Mouse (Mus musculus) layer of hippocampus, adult 9-11 months (tissue): ENCODE results near the gene Fbxl3.

Source experiments
- DNase-seq: peaks from one replicate; pipeline ENCODE4 v3.0.0; 2022

Fbxl3 gene

DNA sequence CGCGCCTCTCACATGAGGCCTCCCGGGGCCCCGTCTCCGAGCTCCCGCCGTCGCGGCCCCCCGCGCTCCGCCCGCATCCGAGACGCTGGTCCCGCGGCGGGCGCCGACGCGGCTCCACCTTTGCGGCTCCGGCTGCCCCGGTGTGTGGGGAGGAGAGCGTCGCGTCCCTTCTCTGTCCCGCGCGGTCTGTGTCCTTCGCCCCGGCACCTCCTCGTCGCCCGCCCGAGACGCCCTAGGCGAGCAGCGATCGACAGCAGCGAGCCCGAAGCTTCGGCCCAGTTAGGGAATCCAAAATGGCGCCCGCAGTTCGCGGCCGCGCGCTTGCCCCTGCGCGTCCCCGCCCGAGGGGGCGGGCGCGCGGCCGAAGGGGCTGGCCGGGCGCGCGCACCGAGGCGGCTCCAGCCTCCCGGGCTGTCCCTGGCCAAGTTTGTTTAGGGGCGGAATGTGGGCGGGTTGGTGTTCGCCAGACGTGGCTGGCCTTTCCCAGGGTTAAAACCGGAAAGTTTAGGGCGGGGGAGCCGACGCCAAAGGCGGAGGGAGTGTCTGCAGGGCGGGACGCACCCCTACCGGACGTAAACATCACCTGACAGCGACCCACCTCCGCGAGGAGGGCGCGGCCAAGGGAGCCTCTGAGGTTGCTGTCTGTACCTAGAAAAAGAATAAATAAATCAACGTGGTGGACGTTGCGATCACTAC is at the start of gene Fbxl3:
Gene Fbxl3 (minus strand): TSS at position 329 of the 696 bp plus-strand sequence.
- DNase-seq = peak; percentile 91

DNA sequence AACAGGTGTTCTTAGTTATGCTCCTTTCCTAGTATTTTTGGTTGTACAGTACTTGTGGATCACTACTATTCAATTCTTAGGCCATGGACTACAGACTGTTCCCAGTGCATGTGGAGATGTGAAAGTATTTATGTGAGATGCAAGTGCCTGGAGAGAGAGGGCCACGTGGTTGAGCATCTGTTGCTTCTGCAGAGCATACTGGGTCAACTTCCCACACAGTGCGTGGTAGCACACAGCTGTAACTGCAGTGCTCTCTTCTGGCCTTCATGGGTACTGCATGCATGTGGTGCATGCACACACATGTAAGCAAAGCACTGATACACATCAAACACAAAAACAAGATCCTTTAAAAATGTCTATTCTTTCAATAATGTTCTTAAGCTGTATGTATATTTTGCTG is 32.6 kb upstream of the Fbxl3 start:
- DNase-seq = peak; percentile 49

DNA sequence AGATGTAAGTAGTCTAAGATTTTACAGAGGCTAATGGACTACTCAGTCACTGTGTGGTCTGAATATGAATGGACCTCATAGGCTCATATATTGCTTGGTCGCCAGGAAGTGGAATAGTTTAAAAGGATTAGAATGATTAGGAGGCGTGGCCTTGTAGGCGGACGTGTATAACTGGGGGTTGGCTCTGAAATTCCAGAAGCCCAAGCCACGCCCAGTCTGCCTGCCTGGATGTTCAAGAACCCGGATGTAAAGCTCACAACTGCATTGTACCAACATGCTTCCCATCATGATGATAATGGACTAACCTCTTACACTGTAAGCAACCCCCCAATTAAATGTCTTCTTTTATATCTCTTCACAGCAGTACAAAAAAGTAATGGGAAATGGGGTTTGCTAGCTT is 26.4 kb upstream of the Fbxl3 start:
- no peak for DNase-seq

DNA sequence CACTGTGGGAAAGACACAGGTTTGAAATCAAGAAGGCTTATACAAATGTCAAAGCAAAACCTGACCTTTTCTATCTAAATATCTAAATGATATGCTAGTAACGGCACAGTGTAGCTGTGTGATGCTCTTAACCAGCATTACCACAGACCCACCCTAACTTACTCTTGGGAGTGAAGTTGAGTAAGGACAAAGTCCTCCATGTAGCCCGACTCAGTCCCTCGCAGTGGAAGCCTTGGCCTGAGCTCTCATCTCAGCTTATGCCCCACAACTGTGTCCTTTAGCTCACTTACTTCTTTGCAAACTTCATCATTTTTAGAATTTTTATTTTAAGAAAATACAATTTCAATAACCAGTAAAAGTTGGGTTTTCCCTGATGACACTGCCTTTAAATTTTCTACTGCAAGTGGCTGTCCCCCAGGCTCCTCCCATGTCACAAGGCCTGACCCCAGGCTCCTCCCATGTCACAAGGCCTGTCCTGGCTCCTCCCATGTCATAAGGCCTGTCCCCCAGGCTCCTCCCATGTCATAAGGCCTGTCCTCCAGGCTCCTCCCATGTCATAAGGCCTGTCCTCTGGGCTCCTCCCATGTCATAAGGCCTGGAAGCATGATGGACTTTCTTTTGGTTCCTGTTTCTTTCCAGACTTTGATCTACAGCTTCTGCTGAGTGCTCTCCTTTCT is 15.8 kb upstream of the Fbxl3 start:
- DNase-seq = no peak

DNA sequence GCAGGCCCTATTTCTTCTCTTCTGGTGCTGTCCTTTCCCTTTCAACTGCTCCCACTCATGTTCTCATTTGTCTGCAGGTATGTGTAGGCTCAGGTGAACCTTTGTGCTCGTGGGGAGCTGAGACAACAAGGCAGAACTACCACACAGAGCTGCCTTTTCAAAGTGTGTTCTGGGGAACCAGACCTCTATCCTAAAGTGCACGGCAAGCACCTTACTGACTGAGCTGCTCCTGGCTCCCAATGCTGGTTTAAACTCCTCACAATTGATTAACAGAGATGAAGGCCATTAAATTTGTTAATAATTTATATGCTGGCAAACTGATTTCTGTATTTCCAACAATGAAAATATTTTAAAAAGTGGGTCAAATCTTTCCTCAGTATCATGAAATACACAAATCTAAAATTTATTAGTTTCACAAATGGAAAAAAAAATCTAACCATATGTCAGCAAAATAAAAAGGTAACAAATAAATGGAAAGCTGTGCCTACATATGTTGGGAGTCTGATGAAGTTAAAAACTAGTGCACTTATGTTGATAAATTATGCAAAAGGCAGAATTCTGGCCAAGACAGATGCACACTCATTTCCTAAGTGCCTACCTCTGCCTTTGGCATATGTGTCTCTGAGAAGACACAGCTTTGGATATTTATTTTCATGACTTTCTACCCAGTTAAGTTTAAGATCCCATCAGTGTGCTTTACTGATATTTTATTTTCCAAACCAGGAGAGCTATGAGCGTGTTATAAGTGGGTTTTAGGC is 13.4 kb upstream of the Fbxl3 start:
- no peak for DNase-seq

DNA sequence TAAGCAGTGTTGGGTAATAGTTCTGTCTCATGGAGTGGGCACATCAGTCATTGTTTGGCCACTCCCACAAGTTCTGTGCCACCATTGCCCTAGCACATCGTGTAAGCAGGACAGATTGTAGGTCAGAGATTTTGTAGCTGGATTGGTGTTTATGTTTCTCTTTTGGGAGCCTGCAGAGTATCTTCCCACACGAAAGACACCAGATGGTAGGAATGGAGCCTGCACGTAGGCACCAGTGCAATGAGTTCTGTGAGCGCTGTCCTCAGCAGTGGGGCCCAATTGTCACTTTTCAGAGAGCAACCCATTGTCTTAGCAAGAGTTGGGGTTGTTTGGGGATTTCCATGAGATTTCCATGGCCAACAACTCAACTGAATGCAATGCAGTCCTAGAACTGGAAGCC is 10.6 kb upstream of the Fbxl3 start:
- DNase-seq = peak; percentile 70

DNA sequence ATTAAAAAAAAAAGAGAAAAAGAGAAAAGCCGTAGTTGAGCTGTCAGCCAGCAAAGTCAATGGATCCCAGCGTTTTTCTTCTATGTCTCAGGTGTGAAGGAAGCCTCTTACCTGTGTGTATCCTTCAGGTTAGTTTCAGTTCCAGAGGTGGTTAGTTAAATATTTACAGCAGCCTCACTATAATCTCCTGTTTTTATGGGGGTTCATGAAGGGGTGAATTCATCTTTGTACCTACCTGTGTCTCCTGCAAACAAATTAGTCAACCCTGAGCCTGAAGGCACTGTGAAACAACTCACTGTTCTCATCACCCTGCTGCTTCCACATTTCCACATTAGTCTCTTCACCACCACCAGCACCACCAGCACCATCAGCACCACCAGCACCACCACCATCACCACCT is 6.9 kb upstream of the Fbxl3 start:
- DNase-seq = no peak

DNA sequence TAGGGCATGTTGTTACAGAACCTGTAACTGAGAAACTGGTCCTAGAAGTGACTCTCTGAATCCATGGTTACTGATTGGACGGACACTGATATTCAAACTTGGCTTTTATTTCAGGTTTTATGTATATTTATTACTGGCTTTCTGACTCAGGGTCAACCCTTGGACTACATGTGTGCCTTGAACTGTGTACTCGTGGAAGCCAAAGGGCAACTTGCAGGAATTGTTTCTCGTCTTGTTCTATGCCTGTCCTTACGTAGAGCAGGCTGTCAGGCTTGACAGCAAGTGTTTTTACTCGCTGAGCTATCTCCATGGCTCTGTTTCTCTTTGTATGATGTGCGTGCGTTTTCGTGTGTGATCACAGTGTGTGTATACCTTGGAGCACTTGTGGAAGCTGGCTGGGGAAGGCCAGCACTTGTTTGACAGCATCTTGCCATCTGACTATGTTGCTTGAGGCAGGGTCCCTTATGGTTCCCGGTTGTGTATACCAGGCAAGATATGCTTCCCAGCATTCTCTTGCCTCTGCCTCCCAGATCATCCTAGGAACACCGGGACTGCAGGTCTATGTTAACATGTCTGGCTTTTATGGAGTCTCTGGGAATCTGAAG is 3.5 kb upstream of the Fbxl3 start:
- no peak for DNase-seq

DNA sequence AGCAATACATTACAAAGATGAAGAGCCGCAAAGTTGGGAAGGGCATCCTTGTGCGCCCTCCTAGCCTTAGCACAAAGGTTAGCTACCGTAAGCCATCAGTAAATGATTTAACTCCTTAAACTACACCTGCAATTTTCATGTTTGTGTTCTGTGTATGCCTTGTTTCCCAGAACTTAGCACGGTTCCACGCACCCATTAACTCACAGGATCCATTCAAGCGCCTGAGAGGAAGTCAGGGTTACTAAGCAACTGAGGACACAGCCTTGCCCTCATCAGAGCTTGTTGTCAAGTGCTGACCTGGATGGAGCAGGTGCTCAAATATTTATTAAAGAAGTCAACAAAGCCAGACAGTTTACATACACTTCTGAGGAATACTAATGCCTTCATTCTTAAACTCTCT is 2.9 kb upstream of the Fbxl3 start:
- DNase-seq = no peak

DNA sequence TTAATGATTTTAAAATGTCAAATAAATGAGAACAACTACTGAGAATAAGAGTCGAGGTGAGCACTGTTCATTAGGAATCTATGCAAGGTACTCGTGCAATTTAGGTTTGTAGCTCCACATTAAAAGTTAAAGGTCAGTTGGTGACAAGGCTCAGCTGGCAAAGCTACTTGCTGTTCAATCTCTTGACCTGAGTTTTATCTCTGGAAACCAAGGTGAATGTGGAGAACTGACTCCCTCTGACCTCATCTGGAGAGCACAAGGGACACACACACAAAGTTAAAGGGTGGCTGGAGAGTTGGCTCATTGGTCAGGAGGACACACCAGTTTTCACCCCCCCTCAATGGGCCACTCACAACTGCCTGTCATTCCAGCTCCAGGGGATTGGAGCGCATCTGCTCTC is 1.8 kb upstream of the Fbxl3 start:
- no peak for DNase-seq

DNA sequence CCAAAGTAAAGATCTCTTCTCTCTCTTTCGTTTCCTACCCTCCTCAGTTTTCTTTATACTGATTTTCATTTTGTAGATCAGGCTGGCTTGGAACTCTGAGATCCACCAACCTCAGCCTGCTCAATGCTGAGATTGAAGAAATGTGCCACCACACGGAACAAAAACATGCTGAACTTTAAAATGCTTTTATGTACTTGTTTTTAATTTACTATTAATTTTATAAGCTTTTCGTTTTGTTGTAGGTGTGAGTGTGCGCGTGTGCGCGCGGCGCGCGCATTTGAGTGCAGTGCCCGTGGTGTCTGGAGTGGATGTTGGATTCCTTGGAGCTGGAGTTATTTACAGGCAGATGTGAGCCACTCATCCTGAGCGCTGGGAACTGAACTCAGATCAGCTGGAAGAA is 930 bp upstream of the Fbxl3 start:
- no peak for DNase-seq

DNA sequence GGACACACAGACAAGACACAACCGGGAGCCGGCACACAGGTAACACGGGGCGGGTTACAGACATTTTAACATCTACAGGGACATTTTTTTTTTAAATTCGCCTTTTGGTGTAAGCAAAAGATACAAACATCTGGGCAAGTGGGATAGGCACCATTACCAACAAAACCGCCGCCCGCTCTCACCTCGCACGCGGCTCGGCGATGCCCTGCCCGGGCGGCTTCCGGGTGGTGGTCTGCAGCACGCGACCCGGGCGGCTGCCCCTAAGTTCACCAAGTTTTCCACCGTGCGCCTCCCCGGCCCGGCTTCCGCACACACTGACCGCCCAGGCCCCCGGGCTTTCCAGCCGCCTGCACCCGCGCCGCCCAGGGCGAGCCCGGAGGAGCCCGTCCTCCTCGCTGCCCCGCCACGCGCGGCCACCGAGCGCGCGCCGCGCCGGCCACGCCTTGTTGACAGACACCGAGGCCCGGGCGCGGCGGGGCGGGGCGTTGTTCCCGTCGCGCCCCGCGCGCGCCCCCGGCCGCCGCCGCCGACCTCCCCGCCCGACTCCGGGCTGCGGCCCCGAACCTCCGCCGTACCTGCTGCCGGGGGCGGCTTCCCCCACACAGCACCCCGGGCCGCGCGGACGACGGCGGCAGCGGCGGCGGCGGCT is 655 bp downstream of the Fbxl3 start:
- DNase-seq = peak; percentile 85

DNA sequence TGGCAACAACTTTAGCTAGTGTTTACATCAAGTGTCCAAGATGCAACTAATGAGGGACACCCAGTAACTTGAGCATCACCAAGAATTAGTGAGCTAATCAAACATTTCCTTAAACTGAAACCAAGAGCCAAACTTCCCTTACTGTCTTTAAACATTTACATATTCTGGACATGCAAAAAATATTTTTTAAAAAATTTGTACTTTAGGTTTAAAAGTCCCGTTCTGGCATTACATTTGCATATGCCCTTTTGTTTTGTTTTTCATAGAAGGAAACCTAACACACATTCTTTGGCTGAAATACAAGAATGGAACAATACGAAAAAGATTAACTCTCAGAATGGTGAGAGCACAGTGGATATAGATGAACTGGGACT is 1.2 kb downstream of the Fbxl3 start:
- no peak for DNase-seq

DNA sequence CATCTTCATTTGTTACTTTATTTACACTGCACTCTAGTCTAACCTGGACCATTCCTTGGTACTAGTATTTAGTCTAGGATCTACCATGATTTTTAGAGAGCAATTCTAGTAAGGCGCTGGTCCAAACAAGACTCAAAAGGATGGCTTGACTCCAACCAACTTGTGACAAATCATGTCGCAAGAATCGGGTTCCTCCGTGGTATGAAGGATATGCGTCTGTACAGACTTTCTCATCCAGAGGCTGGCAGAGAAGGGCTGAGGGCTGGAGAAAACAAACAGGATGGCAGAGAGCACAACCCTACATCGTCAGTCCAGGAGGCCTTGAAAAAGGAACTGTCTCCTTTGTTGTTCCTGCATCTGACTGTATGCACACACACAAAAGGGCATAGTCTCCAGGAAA is 2.7 kb downstream of the Fbxl3 start:
- DNase-seq = no peak

DNA sequence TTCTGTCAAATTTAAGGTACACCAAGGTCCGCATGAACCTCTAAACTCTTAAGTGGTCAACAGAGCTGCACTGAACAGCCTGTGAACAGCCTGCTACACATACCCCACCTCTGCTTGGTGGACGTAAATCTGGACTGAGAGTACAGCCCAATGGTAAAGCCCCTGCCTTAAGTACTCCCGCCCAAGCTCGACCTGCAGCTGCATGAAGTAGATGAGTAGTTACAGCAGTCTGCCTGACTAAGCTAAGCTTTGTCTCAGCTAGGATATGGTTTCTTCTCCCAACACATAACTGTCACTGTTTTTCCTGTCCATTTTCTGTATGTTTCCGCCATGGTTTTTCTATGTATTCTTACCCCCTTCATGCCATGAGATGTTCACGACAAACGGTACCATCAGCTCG is 3.5 kb downstream of the Fbxl3 start:
- no peak for DNase-seq

DNA sequence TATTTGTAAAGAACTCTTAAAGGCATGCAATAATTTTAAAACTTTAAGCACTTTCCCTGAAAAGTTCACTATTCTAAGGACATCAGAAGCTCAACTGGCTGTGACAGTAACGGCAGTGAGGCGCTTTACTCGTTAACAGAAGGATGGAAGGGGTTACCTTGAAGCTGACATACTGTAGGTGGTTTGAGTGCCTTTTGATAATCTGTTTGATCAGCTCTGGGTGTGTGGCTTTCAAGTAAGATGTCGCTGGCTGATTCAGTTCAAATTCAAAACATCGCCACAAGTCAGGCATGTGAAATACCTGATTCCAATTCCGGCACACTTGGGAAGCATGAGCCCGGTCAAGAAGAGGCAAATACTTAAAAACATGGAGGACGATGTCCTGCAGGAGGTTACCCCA is 4.3 kb downstream of the Fbxl3 start:
- no peak for DNase-seq

DNA sequence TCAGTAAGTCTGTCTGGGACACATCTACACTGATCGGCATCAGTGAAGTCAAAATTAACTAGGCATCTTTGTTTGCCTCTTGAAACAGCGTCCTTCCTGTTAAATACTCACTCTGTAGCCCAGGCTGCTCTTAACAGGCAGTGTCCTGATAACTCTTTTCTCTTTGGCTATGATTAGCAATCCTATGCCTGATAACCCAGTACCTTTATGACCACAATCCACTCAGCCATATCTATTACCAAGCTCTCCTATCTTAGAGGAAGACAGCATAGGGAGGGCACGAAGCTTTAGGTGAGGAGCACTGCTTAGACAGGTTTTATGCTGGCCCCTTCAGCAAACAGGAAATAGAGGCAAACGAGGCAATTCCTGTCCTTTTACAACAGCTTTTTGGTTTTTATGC is 5.7 kb downstream of the Fbxl3 start:
- DNase-seq = no peak

DNA sequence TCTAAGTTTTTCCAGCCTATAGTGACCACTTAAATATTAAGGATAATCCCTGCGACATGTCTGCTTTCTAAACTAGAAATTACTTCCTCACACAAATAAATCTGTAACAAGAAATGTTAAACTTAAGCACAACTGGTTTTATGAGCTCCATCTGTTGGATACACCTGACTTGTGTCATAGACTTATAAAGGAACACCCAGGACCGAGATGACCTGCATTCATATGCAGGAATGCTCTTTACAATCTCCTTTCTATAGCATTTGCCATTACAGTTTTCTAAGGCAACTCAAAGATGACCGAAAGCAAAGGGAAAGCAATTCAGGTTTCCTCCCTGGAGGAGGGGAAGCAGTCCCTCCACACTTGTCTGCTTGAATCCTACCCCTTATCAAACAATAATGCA is 6.1 kb downstream of the Fbxl3 start:
- DNase-seq = no peak

DNA sequence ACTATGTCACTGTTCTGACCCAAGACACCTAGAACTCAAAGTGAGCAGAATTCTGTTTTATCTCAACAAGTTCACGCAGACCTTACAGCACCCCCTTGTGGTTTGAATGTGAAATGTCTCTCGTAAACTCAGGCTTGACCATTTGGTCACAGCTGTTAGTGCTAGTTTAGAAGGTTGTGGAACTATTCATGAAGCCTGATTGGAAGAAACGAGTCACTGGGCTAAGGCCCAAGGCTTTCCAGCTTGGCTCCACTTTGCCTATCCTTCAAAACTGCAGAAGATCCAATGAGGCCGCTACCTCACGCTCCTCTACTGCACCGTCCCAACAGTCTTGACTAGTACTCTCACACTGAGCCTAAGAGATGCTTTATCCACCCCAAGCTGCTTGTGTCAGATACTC is 10.7 kb downstream of the Fbxl3 start:
- DNase-seq = no peak

DNA sequence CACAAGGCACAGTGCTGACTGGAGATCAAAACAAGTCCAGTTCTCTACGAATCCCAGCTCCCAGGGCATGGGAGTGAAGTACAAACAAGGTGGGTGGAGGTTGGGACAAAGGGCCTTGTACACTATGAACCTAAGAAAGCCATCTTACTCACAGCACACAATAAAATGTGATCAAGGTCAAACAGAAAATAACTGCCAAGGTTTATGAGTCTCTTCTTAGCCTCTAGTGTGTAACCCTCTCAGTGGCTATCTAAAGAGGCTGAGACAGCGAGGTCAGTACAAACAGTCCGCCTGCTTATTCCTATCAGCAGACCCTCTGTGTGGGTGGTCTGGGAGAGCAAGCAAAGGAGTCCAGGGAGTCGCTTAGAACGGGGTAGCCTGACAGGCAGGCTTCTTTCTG is 11.5 kb downstream of the Fbxl3 start:
- no peak for DNase-seq

DNA sequence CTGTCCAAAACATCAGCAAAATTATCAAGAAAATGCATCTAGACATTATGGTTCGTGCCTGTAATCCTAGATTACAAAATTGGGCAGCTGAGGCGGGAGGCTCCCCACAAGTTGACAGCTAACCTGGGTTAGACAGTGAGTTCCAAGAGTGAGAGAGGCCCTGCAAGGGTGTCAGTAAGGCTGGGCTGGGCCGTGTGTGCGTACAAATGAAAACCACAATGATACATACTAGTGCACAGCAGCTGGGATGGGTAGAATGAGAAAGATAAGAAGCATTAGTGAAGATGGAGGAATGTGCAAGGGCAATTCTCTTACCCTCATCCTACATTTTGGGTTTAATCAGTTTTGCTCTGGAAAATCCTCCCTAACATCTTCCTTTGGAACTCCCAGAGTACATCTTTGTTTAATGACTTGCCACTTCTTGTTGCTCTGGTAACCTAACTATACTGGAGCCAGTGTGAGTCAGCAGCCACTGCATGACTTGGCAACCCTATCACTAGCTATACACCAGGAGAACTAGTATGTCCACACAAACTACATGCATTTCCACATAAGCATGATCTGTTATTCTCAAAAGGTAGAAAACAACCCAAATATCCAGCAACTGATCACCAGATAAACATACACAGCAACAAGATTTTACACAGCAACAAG is 12.6 kb downstream of the Fbxl3 start:
- DNase-seq = no peak

DNA sequence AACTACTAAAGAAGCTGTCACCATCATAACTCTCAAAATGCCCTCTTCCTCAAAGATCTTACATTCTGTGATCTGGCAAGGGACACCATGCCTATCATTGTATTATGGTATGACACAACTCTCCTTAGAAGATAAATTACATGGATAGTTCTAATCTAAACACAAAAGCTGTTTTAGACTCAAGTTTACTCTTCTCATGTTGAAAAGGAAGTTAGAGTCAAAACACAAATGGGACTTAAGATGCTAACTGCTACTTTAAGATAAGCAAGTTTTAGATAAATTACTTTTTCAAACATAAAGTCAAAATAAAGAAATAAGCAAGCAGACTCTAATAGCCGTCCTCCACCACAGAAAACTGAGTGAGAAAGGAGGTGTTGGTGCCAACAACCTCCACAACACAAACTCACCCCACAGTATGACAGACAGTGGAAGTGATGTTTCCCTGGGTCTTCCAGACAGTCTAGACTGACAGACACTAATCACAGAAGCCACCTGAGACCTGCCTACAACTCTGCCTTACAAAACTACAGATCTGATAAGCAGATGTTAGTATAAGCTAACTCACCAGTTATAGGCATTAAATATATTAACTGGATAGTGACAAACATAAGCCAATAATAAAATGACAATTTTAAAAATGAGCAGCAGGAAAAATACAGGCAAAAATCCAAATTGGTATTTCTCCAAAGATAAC is 13.4 kb downstream of the Fbxl3 start:
- DNase-seq = no peak
